8 mouse cellular contexts compared by ENCODE assay signal in the genomic region with DNA sequence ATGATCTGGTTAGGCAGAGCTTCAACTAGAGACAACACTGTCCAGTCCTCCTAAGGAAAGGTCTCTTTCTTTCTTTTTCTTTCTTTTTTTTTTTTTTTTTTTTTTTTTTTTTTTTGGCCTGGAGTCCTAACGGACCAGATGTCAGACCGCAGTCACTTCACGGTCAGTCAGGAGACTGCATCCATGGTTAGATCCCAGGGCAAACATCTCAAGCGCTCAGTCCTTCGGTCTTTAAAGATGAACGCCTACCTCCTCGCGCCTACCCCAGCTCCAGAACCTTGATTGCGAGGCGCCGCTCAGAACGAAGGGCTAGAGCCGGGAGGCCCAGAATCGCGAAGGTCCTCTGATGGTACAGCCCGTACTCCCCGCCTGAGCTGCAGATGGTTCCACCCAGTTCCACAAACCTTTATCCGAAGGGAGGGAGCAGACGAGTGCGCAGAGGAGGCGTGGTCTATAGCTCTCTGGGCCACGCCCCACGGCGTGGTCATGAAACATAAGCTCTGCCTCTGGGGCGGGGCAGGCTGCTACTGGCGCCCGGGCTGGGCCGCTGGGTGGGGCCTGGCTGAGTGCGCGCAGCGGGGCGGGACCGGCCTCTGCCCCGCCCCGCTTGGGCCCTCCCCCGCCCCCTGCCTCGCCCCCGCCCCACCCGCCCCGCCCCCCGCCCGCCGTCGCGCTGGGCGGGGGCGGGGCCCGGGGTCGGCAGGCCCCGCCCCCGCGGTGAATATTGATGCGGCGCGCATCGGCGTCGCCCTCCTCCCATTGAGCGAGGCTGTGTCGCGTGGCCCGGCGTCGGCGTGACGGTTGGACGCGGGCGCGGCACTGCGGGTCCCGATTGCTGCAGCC. TPM values are rescaled to one million over a fixed set of nuclear protein-coding genes. Genes with fewer than 3 reads are reported as not detected.
A peak's percentile ranks its signal among the peaks of the same experiment; 100 is the strongest.
DNase-seq lines count a peak whose midpoint lies in the region; ATAC-seq and TF ChIP-seq lines count a peak whose summit lies in the region.

A gene (plus strand): TSS at position 720 of the 843 bp plus-strand sequence.

- no peaks in the 10 kb centered on the region for H3K36me3 ChIP-seq in kidney, embryonic 14.5 days (ENCODE audit: control insufficient read depth, insufficient read depth, low read length)
- H3K36me3 ChIP-seq in limb, embryonic 15.5 days: no peaks in the 10 kb centered on the region

- WGBS in kidney, embryonic 14.5 days: 0% methylated on average over 46 of the region's 72 CpGs
- WGBS in limb, embryonic 15.5 days: under 1% methylated on average over 36 of the region's 72 CpGs

- H3K27me3 ChIP-seq in kidney, embryonic 14.5 days (ENCODE audit: control insufficient read depth, insufficient read depth, low read length): no peaks in the 10 kb centered on the region
- H3K27me3 ChIP-seq in limb, embryonic 15.5 days: no peaks in the 10 kb centered on the region

- peaks cover 20% of the 10 kb centered on the region for H3K4me1 ChIP-seq in bone marrow macrophage, adult 2 months (ENCODE audit: control insufficient read depth, insufficient read depth, low read length)
- peaks cover 9% of the 10 kb centered on the region for H3K4me1 ChIP-seq in embryonic fibroblast, embryonic 13.5 days (ENCODE audit: control insufficient read depth, insufficient read depth, low read length)
- peaks cover 25% of the 10 kb centered on the region for H3K4me1 ChIP-seq in kidney, embryonic 14.5 days (ENCODE audit: control insufficient read depth, insufficient read depth, low read length)
- peaks cover 33% of the 10 kb centered on the region for H3K4me1 ChIP-seq in limb, embryonic 15.5 days

- no peak for TF ChIP-seq CTCF in bone marrow macrophage, adult 2 months (IDR thresholded peaks at IDR 0.05; ENCODE audit: low read depth, low read length)
- no peak for TF ChIP-seq CTCF in embryonic fibroblast, embryonic 13.5 days (IDR thresholded peaks at IDR 0.05; ENCODE audit: borderline replicate concordance, insufficient read depth, low read length)

- peak within 1 kb of the TSS; percentile 88 for H3K4me3 ChIP-seq in bone marrow macrophage, adult 2 months (ENCODE audit: insufficient read depth, low read length)
- H3K4me3 ChIP-seq in embryonic fibroblast, embryonic 13.5 days (ENCODE audit: insufficient read depth, low read length): peak within 1 kb of the TSS; percentile 62
- H3K4me3 ChIP-seq in kidney, embryonic 14.5 days (ENCODE audit: low read length): peak within 1 kb of the TSS; percentile 86
- peak within 1 kb of the TSS; percentile 87 for H3K4me3 ChIP-seq in limb, embryonic 15.5 days

- peak; percentile 96 for ATAC-seq in kidney, embryonic 14.5 days (ENCODE audit: low FRiP score, low TSS enrichment)
- peak; percentile 96 for ATAC-seq in limb, embryonic 15.5 days (ENCODE audit: insufficient number of reproducible peaks, low FRiP score, low TSS enrichment, low read depth)

- no peak for TF ChIP-seq POLR2A in bone marrow macrophage, adult 2 months (IDR thresholded peaks at IDR 0.05; ENCODE audit: borderline replicate concordance, low read depth, low read length)
- peak; percentile 74 for TF ChIP-seq POLR2A in embryonic fibroblast, embryonic 13.5 days (IDR thresholded peaks at IDR 0.05; ENCODE audit: low read depth, low read length)

- no peaks in the 10 kb centered on the region for H3K9me3 ChIP-seq in kidney, embryonic 14.5 days (ENCODE audit: control insufficient read depth, low read length)
- H3K9me3 ChIP-seq in limb, embryonic 15.5 days: no peaks in the 10 kb centered on the region

- peak within 1 kb of the TSS; percentile 91 for H3K9ac ChIP-seq in kidney, embryonic 14.5 days (ENCODE audit: low read depth, low read length)
- H3K9ac ChIP-seq in limb, embryonic 15.5 days: peak within 1 kb of the TSS; percentile 87

- DNase-seq in A20 (ENCODE audit: low read depth, low spot score): peak; percentile 100
- peak; percentile 97 to 99 for DNase-seq in heart, adult 9 months (ENCODE audit: low spot score in 2 of 2)
- DNase-seq in monocyte, adult 2 months (ENCODE audit: low read depth in 1 of 2, low spot score in 2 of 2): peak; percentile 98
- DNase-seq in spleen, postnatal 36 days (ENCODE audit: low spot score in 2 of 2): peak; percentile 99 to 100

- peak within 1 kb of the TSS; percentile 85 for H3K4me2 ChIP-seq in kidney, embryonic 14.5 days (replicated peaks; ENCODE audit: low read depth, low read length)
- H3K4me2 ChIP-seq in limb, embryonic 15.5 days: peak within 1 kb of the TSS; percentile 74

- H3K27ac ChIP-seq in bone marrow macrophage, adult 2 months (ENCODE audit: insufficient read depth, low read depth, low read length): peak within 1 kb of the TSS; percentile 85
- peak within 1 kb of the TSS; percentile 79 for H3K27ac ChIP-seq in embryonic fibroblast, embryonic 13.5 days (ENCODE audit: insufficient read depth, low read length)
- H3K27ac ChIP-seq in kidney, embryonic 14.5 days (ENCODE audit: low read depth, low read length): peak within 1 kb of the TSS; percentile 89
- peak within 1 kb of the TSS; percentile 98 for H3K27ac ChIP-seq in limb, embryonic 15.5 days

RNA-seq across cellular contexts. Expression of the gene that starts here (rescaled TPM):
- polyA plus RNA-seq in bone marrow macrophage, adult 2 months (2012; ENCODE audit: insufficient read depth, insufficient read length, missing spikeins): 14.3 and 18.6 TPM in 2 replicates
- polyA plus RNA-seq in embryonic fibroblast, embryonic 13.5 days (2011; ENCODE audit: insufficient read length, low read depth, missing spikeins): 16.6 and 18.9 TPM in 2 replicates
- polyA plus RNA-seq in kidney, embryonic 14.5 days (2014; fragmentation: Nextera tagmentation; extraction: Ambion mirVana): 27.1 and 44.0 TPM in 2 replicates
- polyA plus RNA-seq in limb, embryonic 15.5 days (2015; fragmentation: Nextera tagmentation; extraction: Ambion mirVana): 30.8 and 32.2 TPM in 2 replicates

Comparison
In these comparisons a context has a peak if more than half of its experiments do, and no peak if none do; other contexts are left out.
1. Peak in every context shown above with its lines: DNase-seq, ATAC-seq, H3K4me3 ChIP-seq and H3K27ac ChIP-seq.